Mouse (Mus musculus) limb, embryonic 10.5 days (tissue): ENCODE data around the gene Rad9a. TPM values are rescaled to one million over a fixed set of nuclear protein-coding genes. Genes with fewer than 3 reads are reported as not detected.

Experiments
- DNase-seq: peaks from one replicate; pipeline ENCODE4 v3.0.0-alpha.2; 2017; ENCODE audit warnings: low spot score
- H3K27ac ChIP-seq: fragments of 300-500 bp; sonication (generic); 2 replicates; pipeline ENCODE4 v1.5.1; 2016; ENCODE audit warnings: mild to moderate bottlenecking
- H3K27me3 ChIP-seq: fragments of 300-500 bp; sonication (generic); 2 replicates; pipeline ENCODE4 v1.6.1; 2016; ENCODE audit warnings: low read depth, mild to moderate bottlenecking; ENCODE audit not compliant: poor library complexity, severe bottlenecking
- H3K36me3 ChIP-seq: fragments of 300-500 bp; sonication (generic); 2 replicates; pipeline ENCODE4 v1.6.1; 2016; ENCODE audit warnings: mild to moderate bottlenecking, moderate library complexity
- H3K4me1 ChIP-seq: fragments of 300-500 bp; sonication (generic); 2 replicates; pipeline ENCODE4 v1.6.1; 2016
- H3K4me3 ChIP-seq: fragments of 300-500 bp; sonication (generic); 2 replicates; pipeline ENCODE4 v1.5.1; 2016; ENCODE audit warnings: mild to moderate bottlenecking, moderate library complexity
- H3K9me3 ChIP-seq: fragments of 300-500 bp; sonication (generic); replicated peaks from 2 replicates; pipeline ENCODE4 v1.6.1; 2016; ENCODE audit warnings: mild to moderate bottlenecking
- WGBS: fragments of 180-500 bp; shearing (Covaris S2); methylation state at CpG from one replicate; pipeline ENCODE4 v1.1.7; 2016; 5-methylcytosine and 5-hydroxymethylcytosine counted together
- polyA plus RNA-seq: library from polyadenylated mRNA; unstranded; fragments of >200 nt; fragmentation: Nextera tagmentation; extraction: Ambion mirVana; gene quantifications from 2 replicates; pipeline ENCODE4 v1.2.1, GENCODE M21; 2016

Gene Rad9a
- polyA plus RNA-seq, 1 experiment from 2014 or later, result 58.2 TPM

GRCm38 (mm10) chr19:4215451-4215840 is 14.0 kb upstream of the Rad9a start:
- Histone ChIP-seq H3K27ac (peak overlapping the region; percentile 97), H3K9me3 (no peaks in the 10 kb centered on the region), H3K36me3 (0 out of 2 replicates have a peak, but pooled peaks cover 3% of the 10 kb centered on the region), H3K4me3 (peak overlapping the region; percentile 83), H3K4me1 (peaks cover 88% of the 10 kb centered on the region), H3K27me3 (peaks cover 45% of the 10 kb centered on the region)
- peak; percentile 60 for DNase-seq
- WGBS, result 2% methylated on average over 20 of the region's 21 CpGs

- Histone ChIP-seq H3K27me3 (peaks cover 44% of the 10 kb centered on the region), H3K4me3 (peak overlapping the region; percentile 83), H3K4me1 (peaks cover 83% of the 10 kb centered on the region), H3K9me3 (no peaks in the 10 kb centered on the region), H3K36me3 (no peaks in the 10 kb centered on the region), H3K27ac (peak overlapping the region; percentile 97)
- 1% methylated on average over 74 of the region's 81 CpGs for WGBS
- DNase-seq, result peak; percentile 73
Measured at GRCm38 (mm10) chr19:4214771-4215450, 13.4 kb upstream of the Rad9a start.

- under 1% methylated on average over 49 of the region's 49 CpGs for WGBS
- H3K27ac ChIP-seq, result peak within 1 kb of the TSS; percentile 97
- peaks cover 76% of the 10 kb centered on the region for H3K4me1 ChIP-seq
- no peaks in the 10 kb centered on the region for H3K9me3 ChIP-seq
- peaks cover 44% of the 10 kb centered on the region for H3K27me3 ChIP-seq
- DNase-seq, result peak; percentile 78
- H3K4me3 ChIP-seq, result peak within 1 kb of the TSS; percentile 83
- no peaks in the 10 kb centered on the region for H3K36me3 ChIP-seq
Measured at GRCm38 (mm10) chr19:4214071-4214770, 12.8 kb upstream of the Rad9a start, which contains the start of the genes Clcf1 and AC109138.7. Gene Clcf1, plus strand, starts transcription at chr19:4214238. Gene AC109138.7, plus strand, starts transcription at chr19:4214357.

- no peak for DNase-seq
- H3K4me3 ChIP-seq, result peak overlapping the region; percentile 83
- H3K27me3 ChIP-seq, result peaks cover 49% of the 10 kb centered on the region
- H3K4me1 ChIP-seq, result peaks cover 74% of the 10 kb centered on the region
- no peaks in the 10 kb centered on the region for H3K36me3 ChIP-seq
- 8% methylated on average over 9 of the region's 9 CpGs for WGBS
- H3K27ac ChIP-seq, result peak overlapping the region; percentile 97
- H3K9me3 ChIP-seq, result no peaks in the 10 kb centered on the region
Measured at GRCm38 (mm10) chr19:4213524-4213974, 12.1 kb upstream of the Rad9a start.

GRCm38 (mm10) chr19:4211891-4212588 is 10.6 kb upstream of the Rad9a start:
- H3K4me1 ChIP-seq, result peaks cover 60% of the 10 kb centered on the region
- no peaks in the 10 kb centered on the region for H3K9me3 ChIP-seq
- 28% methylated on average over 4 of the region's 4 CpGs for WGBS
- peaks cover 47% of the 10 kb centered on the region for H3K27me3 ChIP-seq
- H3K36me3 ChIP-seq, result no peaks in the 10 kb centered on the region
- peak overlapping the region; percentile 83 for H3K4me3 ChIP-seq
- no peak for DNase-seq
- H3K27ac ChIP-seq, result peak overlapping the region; percentile 97

- H3K27ac ChIP-seq, result no peak overlapping the region
- H3K27me3 ChIP-seq, result peaks cover 40% of the 10 kb centered on the region
- DNase-seq, result no peak
- H3K9me3 ChIP-seq, result no peaks in the 10 kb centered on the region
- H3K36me3 ChIP-seq, result no peaks in the 10 kb centered on the region
- 74% methylated on average over 5 of the region's 5 CpGs for WGBS
- H3K4me1 ChIP-seq, result peaks cover 29% of the 10 kb centered on the region
- H3K4me3 ChIP-seq, result no peak overlapping the region
Measured at GRCm38 (mm10) chr19:4208563-4208962, 7.1 kb upstream of the Rad9a start.

- WGBS, result 0% methylated on average over 2 of the region's 2 CpGs
- Histone ChIP-seq H3K4me3 (no peak overlapping the region), H3K27me3 (peaks cover 26% of the 10 kb centered on the region), H3K36me3 (no peaks in the 10 kb centered on the region), H3K4me1 (peaks cover 19% of the 10 kb centered on the region), H3K27ac (no peak overlapping the region), H3K9me3 (no peaks in the 10 kb centered on the region)
- DNase-seq, result peak; percentile 82
Measured at GRCm38 (mm10) chr19:4206971-4207370, 5.5 kb upstream of the Rad9a start.

GRCm38 (mm10) chr19:4204889-4205288 is 3.4 kb upstream of the Rad9a start:
- Histone ChIP-seq H3K4me3 (no peak overlapping the region), H3K27ac (no peak overlapping the region), H3K4me1 (peaks cover 27% of the 10 kb centered on the region), H3K36me3 (peaks cover 6% of the 10 kb centered on the region), H3K27me3 (peaks cover 18% of the 10 kb centered on the region), H3K9me3 (no peaks in the 10 kb centered on the region)
- no peak for DNase-seq
- WGBS, result 68% methylated on average over 4 of the region's 4 CpGs

- H3K4me1 ChIP-seq, result peaks cover 29% of the 10 kb centered on the region
- no peak for DNase-seq
- WGBS, result 67% methylated on average over 13 of the region's 13 CpGs
- H3K9me3 ChIP-seq, result no peaks in the 10 kb centered on the region
- H3K27me3 ChIP-seq, result peaks cover 14% of the 10 kb centered on the region
- no peak overlapping the region for H3K27ac ChIP-seq
- H3K36me3 ChIP-seq, result peaks cover 18% of the 10 kb centered on the region
- no peak overlapping the region for H3K4me3 ChIP-seq
Measured at GRCm38 (mm10) chr19:4203604-4204326, 2.3 kb upstream of the Rad9a start.

- no peak overlapping the region for H3K4me3 ChIP-seq
- H3K9me3 ChIP-seq, result no peaks in the 10 kb centered on the region
- H3K27me3 ChIP-seq, result peaks cover 13% of the 10 kb centered on the region
- no peak overlapping the region for H3K27ac ChIP-seq
- H3K4me1 ChIP-seq, result peaks cover 29% of the 10 kb centered on the region
- WGBS, result 70% methylated on average over 3 of the region's 3 CpGs
- H3K36me3 ChIP-seq, result peaks cover 24% of the 10 kb centered on the region
- no peak for DNase-seq
Measured at GRCm38 (mm10) chr19:4203148-4203547, 1.7 kb upstream of the Rad9a start.

GRCm38 (mm10) chr19:4202149-4202548 is 687 bp upstream of the Rad9a start:
- DNase-seq, result no peak
- no peaks in the 10 kb centered on the region for H3K9me3 ChIP-seq
- peaks cover 36% of the 10 kb centered on the region for H3K4me1 ChIP-seq
- H3K27me3 ChIP-seq, result peaks cover 13% of the 10 kb centered on the region
- H3K4me3 ChIP-seq, result peak overlapping the region; percentile 66
- peaks cover 34% of the 10 kb centered on the region for H3K36me3 ChIP-seq
- 30% methylated on average over 7 of the region's 7 CpGs for WGBS
- H3K27ac ChIP-seq, result peak overlapping the region; percentile 83

GRCm38 (mm10) chr19:4197180-4197579 is 4.3 kb downstream of the Rad9a start:
- DNase-seq, result no peak
- Histone ChIP-seq H3K9me3 (no peaks in the 10 kb centered on the region), H3K36me3 (peaks cover 77% of the 10 kb centered on the region), H3K27ac (no peak overlapping the region), H3K4me1 (peaks cover 70% of the 10 kb centered on the region), H3K27me3 (no peaks in the 10 kb centered on the region), H3K4me3 (0 out of 2 replicates have a peak overlapping the region, but pooled peaks have one; percentile 11)
- WGBS, result 73% methylated on average over 3 of the region's 3 CpGs
